Mouse (Mus musculus) cortical plate, adult 2 months (tissue): ENCODE data around the gene Recql5. TPM values are rescaled to one million over a fixed set of nuclear protein-coding genes. Genes with fewer than 3 reads are reported as not detected.

ENCODE experiments used
- H3K27ac ChIP-seq: fragments of 200-500 bp; 2 replicates; pipeline ENCODE4 v1.5.1; 2012; ENCODE audit warnings: low read length, control low read depth, inconsistent platforms; ENCODE audit not compliant: insufficient read depth
- H3K4me1 ChIP-seq: fragments of 200-500 bp; 2 replicates; pipeline ENCODE4 v1.6.1; 2011; ENCODE audit warnings: low read length; ENCODE audit not compliant: control insufficient read depth, insufficient read depth
- H3K4me3 ChIP-seq: fragments of 200-500 bp; 2 replicates; pipeline ENCODE4 v1.5.1; 2011; ENCODE audit warnings: mild to moderate bottlenecking, low read length, control low read depth; ENCODE audit not compliant: insufficient read depth
- CTCF ChIP-seq: fragments of 200-500 bp; IDR thresholded peaks from 2 replicates; pipeline ENCODE4 v1.5.1; 2011; ENCODE audit warnings: mild to moderate bottlenecking, control low read depth, low read length; ENCODE audit not compliant: insufficient read depth; ENCODE audit errors: extremely low read depth
- POLR2A ChIP-seq: fragments of 200-500 bp; IDR thresholded peaks from 2 replicates; pipeline ENCODE4 v1.6.1; 2011; ENCODE audit warnings: mild to moderate bottlenecking, low read length, control low read depth; ENCODE audit not compliant: insufficient read depth; ENCODE audit errors: extremely low read depth
- polyA plus RNA-seq: library from polyadenylated mRNA; depleted of rRNA; stranded (reverse); fragments of >200 nt; gene quantifications from 2 replicates; pipeline ENCODE4 v1.2.3, GENCODE M21; 2012; rRNA removed

The Recql5 gene
- polyA plus RNA-seq: 31.7 and 36.4 TPM in 2 replicates

DNA sequence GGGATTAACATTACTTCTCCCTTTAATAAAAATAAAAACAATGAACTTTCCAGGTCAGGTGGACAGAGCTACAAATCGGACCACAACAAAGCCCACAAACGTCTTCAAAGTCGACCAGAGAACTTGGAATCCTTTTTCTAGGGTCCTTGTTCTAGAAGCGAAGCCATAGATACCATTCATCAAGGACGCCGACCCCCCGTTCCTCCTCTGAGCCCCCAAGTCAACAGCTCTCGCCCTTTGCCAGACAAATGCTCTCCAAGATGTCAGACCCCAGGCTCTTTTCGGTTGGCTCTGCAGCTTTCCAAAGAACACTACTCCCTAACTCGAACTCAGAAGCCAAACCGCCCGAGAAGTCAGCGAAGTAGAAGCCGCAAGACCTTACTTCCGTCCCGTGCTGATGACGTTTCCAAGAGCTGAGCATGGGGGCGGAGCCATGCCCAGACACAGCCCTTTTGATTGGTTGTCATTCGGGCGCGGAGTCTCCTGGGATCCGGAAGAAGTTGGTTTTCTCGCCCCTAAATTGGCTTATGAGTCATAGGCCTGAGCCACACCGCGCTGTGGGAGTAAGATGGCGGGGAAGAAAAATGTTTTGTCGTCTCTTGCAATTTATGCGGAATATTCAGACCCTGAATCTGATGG is at the start of gene Recql5, which contains the start of gene Sap30bp:
Gene Recql5, minus strand, starts transcription at position 370 of the 639 bp plus-strand sequence.
Gene Sap30bp, plus strand, starts transcription at position 175 of the 639 bp plus-strand sequence.
- TF ChIP-seq POLR2A (peak; percentile 82), CTCF (no peak)
- H3K4me1 ChIP-seq: peaks cover 1% of the 10 kb centered on the region; the same call in 1 of the 2 replicates
- H3K4me3 ChIP-seq: peak within 1 kb of the TSS; percentile 75
- no peak within 1 kb of the TSS for H3K27ac ChIP-seq

GRCm38 (mm10) chr11:115982472-115982871 is 49.2 kb upstream of the Recql5 start:
- Histone ChIP-seq H3K4me1 (no peaks in the 10 kb centered on the region), H3K4me3 (no peak overlapping the region), H3K27ac (no peak overlapping the region)
- TF ChIP-seq CTCF (no peak), POLR2A (no peak)

- Histone ChIP-seq H3K4me1 (no peaks in the 10 kb centered on the region), H3K4me3 (no peak overlapping the region), H3K27ac (no peak overlapping the region)
- TF ChIP-seq CTCF (no peak), POLR2A (no peak)
Measured at GRCm38 (mm10) chr11:115975544-115975943, 42.3 kb upstream of the Recql5 start.

DNA sequence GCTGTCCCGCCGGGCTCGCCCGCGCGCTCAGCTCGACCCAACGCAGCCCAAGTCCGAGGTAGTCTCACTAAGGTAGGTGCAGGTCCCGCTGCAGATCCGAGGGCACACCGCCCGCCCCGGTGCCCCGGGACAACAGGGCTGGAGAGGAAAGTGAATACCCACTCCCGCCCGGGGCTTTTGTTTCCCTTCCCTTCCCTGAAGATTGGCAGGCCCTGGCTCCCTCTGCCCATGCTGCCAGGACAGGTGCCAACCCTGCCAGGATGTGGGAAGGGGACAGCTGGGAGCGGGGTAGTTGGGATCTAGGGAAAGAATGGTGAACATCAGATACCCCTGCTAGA is 41.8 kb upstream of the Recql5 start:
- TF ChIP-seq POLR2A (no peak), CTCF (no peak)

DNA sequence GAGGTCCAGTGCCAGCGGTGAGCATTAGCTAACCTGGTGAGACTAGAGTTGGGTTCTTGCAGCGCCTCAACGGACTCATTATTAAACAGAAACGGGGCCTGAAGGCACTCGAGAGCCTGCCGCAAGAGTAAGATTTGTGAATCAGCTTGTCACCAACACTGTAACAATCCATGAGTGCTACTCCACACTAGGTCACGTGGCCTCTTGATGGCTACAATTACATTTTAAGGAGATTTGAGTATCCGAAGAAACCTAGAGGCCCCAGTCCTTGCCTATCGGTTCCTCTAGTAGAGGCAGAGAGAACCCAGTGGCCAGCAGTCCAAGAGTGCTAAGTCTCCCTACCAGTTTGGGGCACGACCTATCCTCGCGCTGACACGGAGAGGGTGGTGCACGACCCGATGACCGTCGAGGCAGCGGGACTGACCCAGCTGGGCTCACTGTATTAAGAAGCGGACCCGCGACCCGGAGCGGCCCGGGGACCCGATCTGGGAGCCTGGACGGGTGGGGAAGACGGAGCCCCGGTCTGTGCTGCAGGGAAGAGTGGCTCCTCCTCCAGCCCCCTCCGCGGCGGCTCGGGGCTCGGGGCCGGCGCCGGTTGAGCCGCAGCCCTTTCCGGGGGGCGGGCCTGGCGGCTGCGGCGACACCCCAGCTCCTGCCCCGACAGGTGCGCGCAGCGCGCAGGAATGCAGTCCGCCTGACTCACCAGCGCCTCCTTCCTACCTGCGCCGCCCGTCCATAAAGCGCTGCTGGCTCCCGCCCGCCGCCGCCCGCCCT is 41.2 kb upstream of the Recql5 start, which contains the start of gene Itgb4:
Gene Itgb4, plus strand, starts transcription at position 401 of the 774 bp plus-strand sequence.
- no peak for TF ChIP-seq CTCF
- no peak for TF ChIP-seq POLR2A
- Histone ChIP-seq H3K27ac (no peak within 1 kb of the TSS), H3K4me1 (no peaks in the 10 kb centered on the region), H3K4me3 (no peak within 1 kb of the TSS; the same call in 1 of the 2 replicates)

More for the DNA sequence above, 41.8 kb upstream of the Recql5 start:
- H3K4me3 ChIP-seq: no peak overlapping the region
- no peaks in the 10 kb centered on the region for H3K4me1 ChIP-seq
- H3K27ac ChIP-seq: no peak overlapping the region

- H3K4me1 ChIP-seq: no peaks in the 10 kb centered on the region
- H3K27ac ChIP-seq: no peak overlapping the region
- no peak overlapping the region for H3K4me3 ChIP-seq
- TF ChIP-seq POLR2A (no peak), CTCF (no peak)
Measured at GRCm38 (mm10) chr11:115971016-115971415, 37.7 kb upstream of the Recql5 start.

DNA sequence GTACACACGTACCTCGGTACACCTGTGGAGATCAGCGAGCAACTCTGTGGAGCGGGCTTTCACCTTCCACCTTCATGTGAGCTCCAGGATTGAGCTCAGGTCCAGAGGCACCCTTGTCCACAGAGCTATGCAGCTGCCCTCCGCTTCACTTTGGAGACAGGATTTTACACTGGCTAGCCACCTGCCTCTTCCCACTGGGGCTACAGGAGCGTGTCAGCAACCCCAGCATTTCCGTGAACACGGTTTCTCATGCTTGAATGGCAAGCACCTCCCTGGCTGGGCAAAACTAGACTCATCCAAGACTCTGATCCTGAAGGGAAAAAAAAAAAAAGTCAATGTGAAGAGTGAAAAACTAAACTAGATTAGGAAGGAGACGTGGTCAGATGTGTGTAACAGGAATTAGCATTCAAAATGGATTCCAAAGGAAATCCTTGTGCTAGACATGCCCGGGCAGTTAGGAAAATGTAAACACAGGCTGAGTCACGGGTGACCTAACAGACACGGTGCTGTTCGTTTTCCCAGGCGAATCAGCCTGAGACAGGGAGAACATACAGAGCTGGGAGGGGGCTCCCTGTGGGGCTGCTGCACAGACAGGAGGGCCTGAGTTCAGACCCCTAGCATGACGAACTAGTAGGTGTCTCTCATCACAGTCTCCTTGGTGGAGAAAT is 36.9 kb upstream of the Recql5 start:
- H3K27ac ChIP-seq: no peak overlapping the region
- no peak overlapping the region for H3K4me3 ChIP-seq
- no peaks in the 10 kb centered on the region for H3K4me1 ChIP-seq
- TF ChIP-seq CTCF: no peak
- no peak for TF ChIP-seq POLR2A

DNA sequence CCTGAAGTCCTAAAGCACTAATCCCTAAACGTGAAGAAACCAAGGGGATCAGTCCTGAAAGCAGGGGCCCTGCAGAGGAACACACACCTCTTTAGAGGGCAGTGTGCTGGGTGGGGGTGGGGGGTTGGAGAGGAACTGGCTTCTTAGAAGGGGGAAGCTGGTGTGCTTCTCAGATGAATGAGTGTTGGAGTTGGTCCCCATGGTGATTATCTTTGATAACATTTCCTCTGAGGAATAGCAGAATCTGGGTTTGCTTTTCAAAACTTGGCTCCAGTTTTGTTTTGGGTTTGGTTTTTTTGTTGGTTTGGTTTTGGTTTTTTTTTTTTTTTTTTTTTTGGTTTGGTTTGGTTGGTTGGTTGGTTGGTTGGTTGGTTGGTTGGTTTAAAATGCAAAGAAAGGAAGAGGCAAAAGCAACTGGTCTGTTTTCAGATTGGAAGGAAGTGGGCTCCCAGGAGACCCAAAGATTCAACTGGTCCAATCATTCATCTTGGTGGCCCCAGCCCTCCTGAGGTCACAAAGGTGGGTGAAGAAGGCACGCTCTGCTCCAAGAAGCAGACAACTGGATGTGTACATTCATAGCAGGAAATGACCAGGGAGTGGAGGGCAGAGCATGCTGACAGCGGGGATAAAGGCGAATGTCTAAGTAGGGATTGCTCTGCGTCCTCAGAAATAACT is 35.6 kb upstream of the Recql5 start:
- no peak overlapping the region for H3K4me3 ChIP-seq
- no peak overlapping the region for H3K27ac ChIP-seq
- no peaks in the 10 kb centered on the region for H3K4me1 ChIP-seq
- TF ChIP-seq CTCF (no peak), POLR2A (no peak)

DNA sequence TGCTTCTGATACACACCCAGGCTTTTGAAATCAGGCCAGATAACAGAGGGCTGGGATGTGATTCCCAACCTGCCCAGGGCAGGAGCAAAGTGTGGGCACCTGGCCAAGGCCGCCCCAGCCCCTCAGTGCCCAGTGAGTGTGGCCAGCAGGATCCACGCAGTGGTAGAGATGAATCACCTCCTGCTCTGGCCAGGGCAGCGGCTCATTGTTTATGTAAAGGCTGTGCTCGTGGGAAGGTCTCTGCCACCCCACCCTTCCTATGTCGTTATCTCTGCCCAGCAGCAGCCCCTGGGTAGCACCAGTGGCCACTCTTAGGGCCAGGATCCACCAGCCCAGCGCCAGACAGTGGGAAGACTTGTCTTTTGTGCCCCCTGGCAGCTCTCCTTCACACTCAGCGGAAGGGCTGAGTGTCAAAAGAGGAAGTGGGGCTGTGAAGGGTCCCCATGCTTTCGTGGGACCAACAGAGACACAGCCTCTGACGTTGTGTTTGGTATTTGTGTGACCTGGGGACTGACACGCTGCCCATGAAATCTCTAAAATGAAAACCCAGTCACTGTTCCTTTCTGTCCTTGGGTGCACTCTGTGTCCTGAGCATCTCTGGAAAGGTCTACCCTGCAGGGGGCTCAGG is 31.8 kb upstream of the Recql5 start:
- no peak overlapping the region for H3K27ac ChIP-seq
- H3K4me1 ChIP-seq: no peaks in the 10 kb centered on the region
- no peak for TF ChIP-seq CTCF
- no peak for TF ChIP-seq POLR2A

More for the DNA sequence above, 31.8 kb upstream of the Recql5 start:
- no peak overlapping the region for H3K4me3 ChIP-seq
